Mouse (Mus musculus) testis, adult 2 months (tissue): ENCODE results near the gene Dgat2.

Experiments used
- CTCF ChIP-seq: fragments of 200-500 bp; IDR thresholded peaks from 2 replicates; pipeline ENCODE4 v1.5.1; 2012; ENCODE audit warnings: low read depth, mild to moderate bottlenecking, inconsistent platforms, low read length, moderate library complexity; ENCODE audit not compliant: control insufficient read depth, insufficient read depth, insufficient replicate concordance
- POLR2A ChIP-seq: fragments of 200-500 bp; IDR thresholded peaks from 2 replicates; pipeline ENCODE4 v1.6.1; 2012; ENCODE audit warnings: low read depth, mild to moderate bottlenecking, inconsistent platforms, low read length, moderate library complexity; ENCODE audit not compliant: control insufficient read depth

- TF ChIP-seq CTCF = peak; percentile 87
- no peak for TF ChIP-seq POLR2A
These were observed 31.2 kb downstream of the Dgat2 start for GRCm38 (mm10) chr7:99151342-99151741.
